Mouse (Mus musculus) bone marrow macrophage, adult 2 months (primary cell): ENCODE measurements around the gene Nr1i2.

ENCODE experiments used
- CTCF ChIP-seq: IDR thresholded peaks from 2 replicates; pipeline ENCODE4 v1.5.1; 2012; ENCODE audit warnings: low read depth, mild to moderate bottlenecking, low read length, moderate library complexity
- POLR2A ChIP-seq: IDR thresholded peaks from 2 replicates; pipeline ENCODE4 v1.6.1; 2012; ENCODE audit warnings: mild to moderate bottlenecking, low read depth, low read length, borderline replicate concordance

DNA sequence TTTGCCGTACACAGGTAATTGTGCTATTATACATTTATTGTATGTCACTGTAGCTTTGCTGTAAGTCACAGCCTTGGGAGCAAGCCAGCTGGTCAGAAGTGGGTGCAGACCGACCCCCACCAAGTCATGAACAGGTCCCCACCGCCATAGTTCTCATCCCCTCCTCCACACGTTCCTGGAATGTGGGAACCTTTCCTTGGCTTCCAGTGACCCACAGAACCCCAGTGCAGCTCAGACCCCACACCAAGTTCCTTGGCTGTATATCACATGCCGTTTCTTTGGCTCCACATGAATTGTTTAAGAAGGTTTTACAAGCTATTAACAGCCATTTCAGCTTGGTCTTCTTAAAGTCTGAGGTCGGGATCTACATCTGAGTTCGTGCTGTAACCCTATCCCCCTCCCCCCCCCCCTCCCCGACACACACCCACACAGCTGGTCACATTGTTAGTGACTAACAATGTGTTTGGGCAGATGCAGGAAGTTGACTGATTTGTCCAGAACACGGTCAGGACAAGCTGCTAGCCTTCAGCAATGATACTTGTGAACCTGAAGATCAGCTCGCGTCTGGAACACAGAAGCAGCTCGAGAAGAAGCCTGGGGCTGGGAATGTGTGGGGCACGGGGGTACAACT is 46.2 kb downstream of the Nr1i2 start:
- TF ChIP-seq CTCF (no peak), POLR2A (no peak)
